Mouse (Mus musculus) ES-Bruce4 (cell line): ENCODE measurements around the gene Nectin2. TPM values are rescaled to one million over a fixed set of nuclear protein-coding genes. Genes with fewer than 3 reads are reported as not detected.
"Not testable (repeated sequence)": the region's sequence is repeated elsewhere in the genome, so short reads cannot be mapped to it uniquely, and the experiment has no call there.

ENCODE experiments used
- H3K27ac ChIP-seq: 2 replicates; pipeline ENCODE4 v1.5.1; 2012; ENCODE audit warnings: low read length, inconsistent platforms; ENCODE audit not compliant: insufficient read depth
- H3K27me3 ChIP-seq: 2 replicates; pipeline ENCODE4 v1.6.1; 2012; ENCODE audit warnings: mild to moderate bottlenecking, low read length, inconsistent platforms; ENCODE audit not compliant: control insufficient read depth, poor library complexity, insufficient read depth, severe bottlenecking
- H3K36me3 ChIP-seq: 2 replicates; pipeline ENCODE4 v1.6.1; 2012; ENCODE audit warnings: inconsistent platforms, mild to moderate bottlenecking, low read length, moderate library complexity; ENCODE audit not compliant: control insufficient read depth, poor library complexity, insufficient read depth, severe bottlenecking
- H3K4me1 ChIP-seq: one replicate; pipeline ENCODE4 v1.8.1; 2011; ENCODE audit warnings: low read length; ENCODE audit not compliant: control insufficient read depth, insufficient read depth
- H3K4me3 ChIP-seq: 2 replicates; pipeline ENCODE4 v1.5.1; 2011; ENCODE audit warnings: low read depth, mild to moderate bottlenecking, low read length
- H3K9ac ChIP-seq: 2 replicates; pipeline ENCODE4 v1.6.1; 2012; ENCODE audit warnings: low read depth, mild to moderate bottlenecking, inconsistent platforms; ENCODE audit not compliant: poor library complexity, severe bottlenecking
- H3K9me3 ChIP-seq: replicated peaks from 2 replicates; pipeline ENCODE4 v1.6.1; 2012; ENCODE audit warnings: mild to moderate bottlenecking, low read length, inconsistent platforms; ENCODE audit not compliant: control insufficient read depth, poor library complexity, insufficient read depth, severe bottlenecking
- CTCF ChIP-seq: IDR thresholded peaks from one replicate; pipeline ENCODE4 v1.8.1; 2011; ENCODE audit warnings: low read depth, low read length
- EP300 ChIP-seq: IDR thresholded peaks from 2 replicates; pipeline ENCODE4 v1.6.1; 2011; ENCODE audit warnings: low read depth, low read length; ENCODE audit not compliant: insufficient read depth
- POLR2A ChIP-seq: IDR thresholded peaks from one replicate; pipeline ENCODE4 v1.8.1; 2011; ENCODE audit warnings: low read length; ENCODE audit not compliant: insufficient read depth
- polyA plus RNA-seq: library from polyadenylated mRNA; stranded (reverse); fragments of >200 nt; gene quantifications from 2 replicates; pipeline ENCODE4 v1.2.4, GENCODE M21; 2011; ENCODE audit warnings: low read depth; ENCODE audit not compliant: missing spikeins, insufficient read depth, insufficient read length

The Nectin2 gene
- polyA plus RNA-seq, 1 experiment = 86.7 TPM

- H3K27ac ChIP-seq = peak overlapping the region; percentile 84
- H3K9me3 ChIP-seq = no peaks in the 10 kb centered on the region
- peaks cover 6% of the 10 kb centered on the region for H3K4me1 ChIP-seq
- H3K9ac ChIP-seq = peak overlapping the region; percentile 70
- peaks cover 6% of the 10 kb centered on the region for H3K36me3 ChIP-seq
- peak overlapping the region; percentile 87 for H3K4me3 ChIP-seq
- no peak for TF ChIP-seq CTCF
- 0 out of 2 replicates have a peak, but pooled peaks have one; percentile 31 for TF ChIP-seq EP300
- no peak for TF ChIP-seq POLR2A
- H3K27me3 ChIP-seq = no peaks in the 10 kb centered on the region
Measured at GRCm38 (mm10) chr7:19691434-19691833, 58.8 kb downstream of the Nectin2 start.

GRCm38 (mm10) chr7:19690845-19691244 is 59.4 kb downstream of the Nectin2 start:
- H3K9me3 ChIP-seq = no peaks in the 10 kb centered on the region
- H3K27me3 ChIP-seq = no peaks in the 10 kb centered on the region
- H3K4me1 ChIP-seq = peaks cover 3% of the 10 kb centered on the region
- H3K9ac ChIP-seq = peak overlapping the region; percentile 70
- H3K36me3 ChIP-seq = no peaks in the 10 kb centered on the region
- TF ChIP-seq POLR2A = no peak
- no peak for TF ChIP-seq EP300
- peak overlapping the region; percentile 84 for H3K27ac ChIP-seq
- H3K4me3 ChIP-seq = peak overlapping the region; percentile 87

GRCm38 (mm10) chr7:19688611-19689010 is 61.7 kb downstream of the Nectin2 start:
- H3K9me3 ChIP-seq = no peaks in the 10 kb centered on the region
- no peaks in the 10 kb centered on the region for H3K27me3 ChIP-seq
- TF ChIP-seq CTCF = no peak
- no peak for TF ChIP-seq POLR2A
- TF ChIP-seq EP300 = no peak
- no peak overlapping the region for H3K4me3 ChIP-seq
- H3K36me3 ChIP-seq = no peaks in the 10 kb centered on the region
- H3K9ac ChIP-seq = no peak overlapping the region
- H3K4me1 ChIP-seq = peaks cover 7% of the 10 kb centered on the region
- 0 out of 2 replicates have a peak overlapping the region, but pooled peaks have one; percentile 13 for H3K27ac ChIP-seq

GRCm38 (mm10) chr7:19688101-19688500 is 62.2 kb downstream of the Nectin2 start:
- H3K4me1 ChIP-seq = peaks cover 9% of the 10 kb centered on the region
- no peak overlapping the region for H3K9ac ChIP-seq
- no peaks in the 10 kb centered on the region for H3K27me3 ChIP-seq
- no peak overlapping the region for H3K4me3 ChIP-seq
- no peak for TF ChIP-seq CTCF
- no peak for TF ChIP-seq EP300
- no peak for TF ChIP-seq POLR2A
- H3K9me3 ChIP-seq = no peaks in the 10 kb centered on the region
- no peaks in the 10 kb centered on the region for H3K36me3 ChIP-seq
- H3K27ac ChIP-seq = peak overlapping the region; percentile 99

- H3K9ac ChIP-seq = peak overlapping the region; percentile 15; the same call in 1 of the 2 replicates
- H3K4me3 ChIP-seq, H3K9me3 ChIP-seq, H3K4me1 ChIP-seq, H3K27me3 ChIP-seq, H3K36me3 ChIP-seq: not testable (repeated sequence)
- peak overlapping the region; percentile 99 for H3K27ac ChIP-seq
Measured at GRCm38 (mm10) chr7:19686927-19687583, 63.2 kb downstream of the Nectin2 start.

- TF ChIP-seq CTCF (no peak), POLR2A (peak; percentile 17), EP300 (peak; percentile 95)
- H3K36me3 ChIP-seq = no peaks in the 10 kb centered on the region
- H3K27ac ChIP-seq = peak overlapping the region; percentile 99
- H3K4me1 ChIP-seq = peaks cover 10% of the 10 kb centered on the region
- peak overlapping the region; percentile 15; the same call in 1 of the 2 replicates for H3K9ac ChIP-seq
- H3K9me3 ChIP-seq = no peaks in the 10 kb centered on the region
- H3K4me3 ChIP-seq = no peak overlapping the region
- no peaks in the 10 kb centered on the region for H3K27me3 ChIP-seq
Measured at GRCm38 (mm10) chr7:19686521-19686920, 63.8 kb downstream of the Nectin2 start.
